Mouse (Mus musculus): Measurements from ENCODE around the gene Flna. TPM values are rescaled to one million over a fixed set of nuclear protein-coding genes. Genes with fewer than 3 reads are reported as not detected.

Gene Flna
- total RNA-seq (2022), result 10 to 100 TPM; 48.4 to 70.4 (median 61.4) TPM

DNA sequence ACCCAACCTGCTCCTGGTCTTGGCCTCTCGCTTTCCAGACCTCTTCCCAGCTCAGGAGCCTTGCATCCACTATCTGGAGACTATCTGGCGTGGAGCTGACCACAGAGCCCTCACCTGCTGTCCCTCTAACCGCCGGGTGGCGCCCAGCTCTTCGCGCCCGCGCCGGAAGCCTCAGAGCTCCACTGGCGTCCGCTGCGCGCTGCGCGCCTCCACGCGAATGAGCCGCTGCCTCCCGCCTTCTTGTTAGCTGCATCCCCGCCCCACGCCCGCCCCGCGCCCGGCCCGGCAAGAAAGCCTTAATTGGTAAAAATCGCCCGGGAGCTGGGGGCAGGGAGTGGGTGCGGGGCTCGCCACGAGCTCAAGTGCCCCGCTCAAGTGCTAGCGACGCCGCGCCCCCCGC lies at the start of gene Flna:
TSS of gene Flna (minus strand) at position 206 of the 400 bp plus-strand sequence.
- peak; percentile 36 to 54 for DNase-seq (ENCODE audit: low spot score in 2 of 2)

DNA sequence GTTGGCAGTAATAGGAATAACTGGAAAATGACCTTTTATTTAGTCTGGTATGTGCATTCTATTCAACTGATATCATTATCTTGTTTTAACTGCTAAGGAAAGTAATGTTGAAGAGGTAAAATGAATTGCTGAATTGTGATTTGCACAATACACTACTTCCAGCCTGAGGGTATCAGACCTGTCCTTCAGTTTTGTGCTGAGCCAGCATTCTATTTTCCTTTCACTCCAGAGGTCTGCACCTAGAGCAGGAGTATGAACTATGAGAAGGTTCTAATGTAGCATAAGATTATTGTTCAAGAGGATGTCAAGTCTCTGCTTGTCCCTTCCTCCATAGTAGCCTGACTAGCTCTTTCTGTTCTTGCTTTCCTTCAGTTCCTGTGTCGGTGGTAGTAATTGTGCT lies 48.7 kb upstream of the Flna start:
- no peak for DNase-seq (ENCODE audit: low spot score in 2 of 2)

DNA sequence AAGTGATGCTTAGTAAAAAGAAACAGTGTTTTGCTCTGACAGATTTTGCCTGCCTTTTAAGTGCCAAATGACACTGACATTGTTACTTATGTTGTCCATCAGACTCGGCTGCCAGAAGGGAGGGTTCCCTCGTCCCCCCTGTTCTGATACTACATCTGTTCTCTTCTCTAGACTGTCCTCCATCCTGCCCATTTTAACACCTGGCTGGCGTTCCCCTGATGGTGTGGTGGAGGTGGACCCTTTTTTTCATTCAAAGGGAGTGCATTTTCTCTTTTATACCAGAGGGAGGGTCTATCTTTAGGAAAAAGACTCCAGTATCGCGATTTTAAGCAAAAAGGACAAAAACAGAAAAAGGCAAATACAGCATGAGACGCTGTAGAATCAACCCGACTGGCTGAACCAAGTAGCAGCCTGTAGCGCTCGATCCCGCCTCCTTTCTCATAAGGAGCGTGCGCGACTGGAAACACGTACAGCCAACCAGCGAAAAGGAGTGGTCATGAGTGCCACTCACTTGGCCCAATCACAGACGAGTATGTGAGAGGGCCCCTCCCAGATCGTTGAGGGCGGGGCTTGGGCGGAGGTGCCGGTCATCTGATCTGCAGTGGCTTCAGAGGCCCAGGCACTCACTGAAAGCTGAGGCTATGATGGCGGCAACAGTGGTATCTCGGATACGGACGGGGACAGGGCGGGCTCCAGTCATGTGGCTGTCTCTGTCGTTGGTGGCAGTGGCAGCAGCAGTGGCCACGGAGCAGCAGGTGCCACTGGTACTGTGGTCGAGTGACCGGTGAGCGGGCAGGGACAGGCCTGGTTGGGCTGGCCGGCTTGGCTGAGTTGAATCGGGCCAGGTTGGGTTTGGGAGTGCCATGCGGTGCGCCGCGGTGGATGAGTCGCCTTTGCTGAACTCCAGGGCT lies 47.2 kb upstream of the Flna start, which contains the start of gene Atp6ap1:
TSS of gene Atp6ap1 (plus strand) at position 560 of the 911 bp plus-strand sequence.
- DNase-seq (ENCODE audit: low spot score in 2 of 2), result peak; percentile 88 to 94

DNA sequence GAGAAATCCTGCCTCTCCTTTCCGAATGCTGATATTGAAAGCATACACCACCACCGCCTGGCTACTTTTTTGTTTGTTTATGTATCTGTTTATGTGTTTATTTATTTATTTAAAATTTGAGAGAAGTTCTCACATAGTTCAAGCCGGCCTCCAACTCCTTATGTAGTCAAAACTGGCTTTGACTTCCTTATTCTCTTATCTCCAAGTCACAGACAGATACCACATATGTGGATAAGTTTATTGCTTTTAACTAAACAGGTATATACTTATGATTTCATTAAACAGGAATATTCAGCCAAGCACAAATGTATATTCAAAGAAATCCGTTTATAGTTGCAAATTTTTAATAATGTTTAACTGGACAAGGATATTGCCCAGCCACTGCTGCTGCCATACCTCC lies 43.8 kb upstream of the Flna start:
- no peak for DNase-seq (ENCODE audit: low spot score in 2 of 2)

DNA sequence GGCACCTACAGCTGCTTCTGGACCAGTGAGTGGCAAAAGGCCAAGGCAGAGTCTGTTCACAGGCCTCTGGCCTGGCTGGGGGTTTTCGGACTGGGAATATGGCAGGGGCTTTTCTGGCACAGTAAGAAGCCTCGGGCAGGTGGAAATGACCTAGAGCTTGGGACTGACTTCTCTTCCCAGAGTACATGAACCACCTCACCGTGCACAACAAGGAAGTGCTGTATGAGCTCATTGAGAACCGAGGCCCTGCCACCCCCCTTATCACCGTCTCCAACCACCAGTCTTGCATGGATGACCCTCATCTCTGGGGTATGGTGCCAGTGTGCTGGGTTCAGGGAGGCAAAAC lies 33.4 kb upstream of the Flna start:
- no peak for DNase-seq (ENCODE audit: low spot score in 2 of 2)

DNA sequence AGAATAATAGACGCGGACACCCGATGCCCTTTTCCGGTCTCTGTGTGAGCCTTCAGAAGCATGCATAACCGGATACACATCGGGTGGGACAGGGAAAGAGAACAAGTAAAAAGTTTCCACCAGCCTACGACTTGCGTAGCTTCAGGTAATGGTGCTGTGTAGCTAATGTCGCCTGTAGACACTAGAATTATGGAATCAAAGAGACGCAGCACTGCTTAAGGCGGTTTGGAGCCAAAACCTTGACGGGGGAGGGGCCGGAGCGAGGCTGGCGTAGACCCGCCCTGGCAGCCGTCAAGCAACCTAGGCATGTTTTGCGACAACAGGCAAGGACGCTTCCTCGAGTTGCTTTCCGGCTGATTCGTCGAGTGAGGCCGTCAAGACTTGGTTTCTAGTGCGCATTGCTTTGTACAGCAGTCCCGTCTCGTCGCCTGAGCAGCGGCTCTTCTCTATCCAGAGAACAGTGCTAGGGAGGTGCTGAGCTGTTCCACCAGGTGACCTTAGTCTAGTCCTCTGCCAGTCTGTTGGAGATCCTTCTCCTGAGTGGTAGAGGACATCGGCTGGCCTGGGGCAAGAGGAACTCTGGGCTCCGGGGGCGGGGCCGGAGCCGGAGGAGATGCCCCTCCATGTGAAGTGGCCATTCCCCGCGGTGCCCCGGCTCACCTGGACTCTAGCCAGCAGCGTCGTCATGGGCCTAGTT lies 32.9 kb upstream of the Flna start:
- DNase-seq (ENCODE audit: low spot score in 2 of 2), result peak; percentile 72 to 83

DNA sequence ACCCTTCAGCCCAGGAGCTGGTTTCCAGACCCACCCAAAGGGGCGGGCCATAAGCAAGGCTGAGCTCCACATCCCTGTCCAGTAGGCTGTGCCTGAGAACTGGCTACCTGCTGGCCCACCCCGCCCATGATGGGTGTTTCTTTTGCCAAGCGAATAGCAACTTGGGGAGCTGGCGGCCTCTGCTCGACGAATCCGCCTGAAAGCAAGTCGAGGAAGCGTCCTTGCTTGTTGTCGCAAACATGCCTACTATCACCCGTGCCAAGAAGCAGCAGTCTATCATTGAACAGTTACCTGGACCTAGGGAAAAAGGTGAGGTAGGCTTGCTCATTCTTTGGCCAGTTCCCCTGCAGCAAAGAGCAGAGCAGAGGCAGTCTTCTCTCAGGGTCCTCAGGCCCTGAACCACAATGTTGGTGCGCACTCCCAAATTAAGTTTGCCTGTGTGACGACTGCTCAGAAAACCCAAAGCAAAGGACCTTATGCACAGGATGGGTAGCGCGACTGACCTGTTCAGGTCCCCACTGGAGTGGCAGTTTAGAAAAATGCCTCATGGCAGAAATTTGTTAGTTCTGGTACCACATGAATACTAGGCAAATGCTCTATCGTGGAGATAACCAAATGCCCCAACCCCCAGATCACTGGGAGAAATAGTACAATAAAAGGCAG lies 32.2 kb upstream of the Flna start, which contains the start of the genes Taz and Dnase1l1:
TSS of gene Taz (plus strand) at position 181 of the 663 bp plus-strand sequence.
TSS of gene Dnase1l1 (minus strand) at position 606 of the 663 bp plus-strand sequence.
- peak in 1 of 2 experiments; percentile 75 for DNase-seq (ENCODE audit: low spot score in 2 of 2)

DNA sequence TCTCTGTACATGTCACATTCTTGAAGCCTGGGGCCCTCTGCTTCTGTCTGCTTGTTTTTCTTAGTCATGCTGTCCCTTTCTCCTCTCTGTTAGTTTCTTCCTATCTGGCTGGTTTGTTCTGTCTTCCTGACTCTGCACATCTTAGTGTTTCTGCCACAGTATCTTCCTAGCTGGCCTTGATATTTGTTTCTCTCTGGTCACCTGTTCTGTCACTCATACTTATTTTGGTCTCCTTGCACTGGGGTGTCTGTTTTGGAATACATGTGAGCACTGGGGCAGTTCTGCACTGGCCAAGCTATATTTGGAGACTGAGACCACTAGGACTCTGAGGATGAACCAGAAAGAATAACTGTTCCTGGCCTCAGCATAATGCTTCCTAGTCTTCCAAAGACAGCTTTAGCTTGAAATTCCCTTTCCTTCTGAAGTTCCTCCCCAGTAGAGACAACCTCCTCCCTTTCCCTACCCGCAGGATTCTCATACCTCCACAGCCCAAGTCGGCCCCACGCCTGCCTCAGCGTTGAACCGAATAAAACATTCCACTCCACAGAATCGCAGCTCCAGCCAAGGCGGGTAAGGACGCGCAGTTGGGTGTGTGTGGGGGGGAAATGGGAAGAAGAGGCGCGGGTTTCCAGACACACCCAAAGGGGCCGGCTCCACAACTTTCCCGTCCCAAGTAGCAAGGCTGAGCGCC lies 31.6 kb upstream of the Flna start:
- no peak for DNase-seq (ENCODE audit: low spot score in 2 of 2)

DNA sequence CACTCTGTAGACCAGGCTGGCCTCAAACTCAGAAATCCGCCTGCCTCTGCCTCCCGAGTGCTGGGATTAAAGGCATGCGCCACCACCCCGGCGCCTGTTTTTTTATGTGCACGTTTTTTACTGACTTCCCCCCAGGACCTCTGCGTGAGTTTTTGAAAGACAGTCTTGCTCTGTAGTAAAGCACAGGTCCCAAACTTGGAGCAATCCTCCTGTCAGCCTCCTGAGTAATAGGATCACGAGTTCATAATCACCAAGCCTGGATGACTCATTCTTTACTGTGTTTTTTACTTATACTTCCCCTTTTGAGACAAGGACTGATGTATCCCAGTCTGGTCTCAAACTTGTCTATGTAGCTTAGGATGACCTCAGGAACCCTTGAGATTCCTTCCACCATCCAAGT lies 28.3 kb upstream of the Flna start:
- no peak for DNase-seq (ENCODE audit: low spot score in 2 of 2)

DNA sequence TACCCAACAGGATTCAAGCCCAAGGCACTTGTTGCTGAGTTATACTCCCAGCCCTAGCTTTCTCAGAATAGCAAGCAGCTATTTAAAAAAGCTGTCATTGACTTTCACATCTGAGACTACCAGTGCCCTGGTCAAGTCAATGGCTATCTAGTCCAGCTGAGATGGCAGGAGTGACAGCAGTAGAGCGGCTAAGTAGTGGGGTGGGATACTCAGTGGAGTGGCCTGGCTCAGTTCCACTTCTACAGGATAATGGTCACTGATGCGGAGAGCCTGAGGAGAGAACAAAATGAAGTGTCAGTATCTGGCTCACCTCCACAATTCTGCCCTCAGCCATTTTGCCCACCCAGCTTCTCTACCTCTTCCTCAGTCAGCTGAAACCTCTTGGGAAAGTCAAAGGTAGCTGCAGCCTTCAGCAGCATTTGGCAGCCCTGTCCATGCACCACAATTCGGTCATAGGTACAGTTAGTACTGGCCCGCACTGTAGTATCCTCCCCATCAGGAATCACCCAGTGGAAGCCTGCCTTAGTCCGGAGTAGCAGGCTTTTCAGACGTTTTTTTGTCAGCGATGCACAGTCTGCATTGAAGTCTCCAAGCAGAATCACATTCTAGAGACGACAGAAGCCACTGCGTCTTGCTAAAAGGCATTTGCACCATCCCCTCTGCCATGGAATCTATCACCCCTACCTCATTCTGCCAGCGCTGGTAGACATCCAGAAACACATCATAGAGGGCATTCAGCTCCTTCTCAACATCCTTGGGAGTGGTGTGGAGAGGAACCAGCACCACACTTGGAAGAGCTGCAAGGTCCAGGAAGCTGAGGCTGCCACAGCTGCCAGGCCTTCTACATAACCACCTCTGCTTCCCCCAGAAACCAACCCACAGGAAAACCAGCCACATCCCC lies 24.1 kb upstream of the Flna start:
- DNase-seq (ENCODE audit: low spot score in 2 of 2), result no peak

DNA sequence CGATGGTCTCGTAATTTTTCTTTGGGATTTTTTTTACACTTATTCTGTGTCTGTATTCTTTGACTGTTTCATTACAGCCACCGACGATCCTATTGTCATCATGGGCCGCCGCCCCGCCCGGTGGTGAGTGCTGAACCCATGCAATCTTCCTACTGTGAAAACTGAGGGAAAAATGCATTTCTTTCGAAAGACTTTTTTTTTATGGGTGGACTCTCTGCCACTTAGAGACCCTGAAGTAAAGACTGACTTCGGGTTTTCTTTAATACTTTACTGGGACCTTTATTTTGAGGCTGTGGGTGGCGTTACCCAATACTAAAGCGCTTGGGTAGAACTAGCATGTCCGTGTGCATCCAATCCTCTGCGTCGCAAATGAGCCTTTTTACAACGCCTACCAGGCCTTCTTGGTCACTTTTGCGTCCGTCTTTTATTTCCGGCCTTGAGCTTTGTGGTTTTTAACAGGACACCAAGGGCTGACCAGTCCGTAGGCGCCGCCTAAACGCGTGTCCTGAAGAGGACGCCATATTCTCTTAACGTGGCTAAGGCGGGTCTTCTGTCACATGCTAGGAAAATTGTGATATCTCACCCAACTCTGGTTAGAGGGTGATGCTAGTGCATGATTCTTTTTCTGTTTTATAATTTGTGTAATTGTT lies 21.4 kb upstream of the Flna start:
- DNase-seq (ENCODE audit: low spot score in 2 of 2), result peak in 1 of 2 experiments; percentile 12

DNA sequence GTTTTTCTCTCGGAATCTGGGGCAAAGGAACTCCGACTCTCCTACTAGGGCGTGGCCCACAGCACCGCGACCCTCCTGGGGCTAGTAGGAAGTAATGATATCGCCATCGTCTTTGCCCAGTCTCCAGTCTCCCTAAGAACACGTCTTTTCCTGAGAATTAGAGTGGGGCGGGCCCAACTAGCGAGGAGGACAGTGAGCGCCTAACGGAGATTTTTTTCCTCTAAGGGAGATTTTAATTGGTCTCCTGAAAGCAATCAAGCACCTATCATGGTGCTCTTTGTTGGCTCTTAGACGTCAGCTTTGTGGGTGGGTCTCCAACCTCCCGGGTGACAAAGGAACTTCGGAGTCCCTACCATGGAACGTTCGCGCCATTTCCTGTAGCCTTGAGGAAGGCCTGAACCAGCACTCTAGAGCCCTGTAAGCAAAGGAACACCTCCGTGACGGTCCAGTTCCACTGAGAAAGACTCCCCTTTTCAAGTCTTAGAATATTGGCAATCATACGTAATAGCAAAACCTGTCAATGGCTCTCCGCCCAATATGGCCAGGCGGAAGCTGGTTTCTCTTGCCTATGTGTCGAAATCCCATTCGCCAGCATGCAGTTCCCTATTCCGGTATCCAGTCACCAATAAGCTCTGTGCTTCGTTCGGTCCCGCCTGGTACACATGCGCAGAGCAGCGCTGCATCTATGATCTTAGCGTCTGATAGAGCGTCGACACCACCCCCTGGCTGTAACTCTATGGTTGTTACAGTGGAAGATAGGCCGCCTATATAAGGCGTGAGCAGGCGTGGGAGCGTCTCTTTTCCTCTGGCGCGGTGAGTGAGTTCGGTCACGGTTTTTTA lies 20.7 kb upstream of the Flna start, which contains the start of gene Rpl10:
TSS of gene Rpl10 (plus strand) at position 751 of the 840 bp plus-strand sequence.
- peak; percentile 68 to 95 for DNase-seq (ENCODE audit: low spot score in 2 of 2)

DNA sequence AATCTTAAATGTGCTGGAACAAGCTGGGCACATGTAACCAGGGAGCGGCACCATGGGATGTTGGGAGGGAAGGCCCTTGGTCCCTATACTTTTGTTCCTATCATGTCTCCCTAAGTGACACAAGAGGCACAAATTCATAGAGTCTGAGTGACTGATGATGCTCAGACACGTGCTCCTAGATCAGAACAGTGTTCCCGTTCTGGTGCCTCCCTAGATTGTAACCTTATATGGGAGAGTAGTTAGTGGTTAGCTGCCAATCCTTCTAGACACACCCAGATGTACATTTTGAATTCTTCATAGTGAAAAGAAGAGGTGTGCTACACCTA lies 20.1 kb upstream of the Flna start:
- DNase-seq (ENCODE audit: low spot score in 2 of 2), result no peak

DNA sequence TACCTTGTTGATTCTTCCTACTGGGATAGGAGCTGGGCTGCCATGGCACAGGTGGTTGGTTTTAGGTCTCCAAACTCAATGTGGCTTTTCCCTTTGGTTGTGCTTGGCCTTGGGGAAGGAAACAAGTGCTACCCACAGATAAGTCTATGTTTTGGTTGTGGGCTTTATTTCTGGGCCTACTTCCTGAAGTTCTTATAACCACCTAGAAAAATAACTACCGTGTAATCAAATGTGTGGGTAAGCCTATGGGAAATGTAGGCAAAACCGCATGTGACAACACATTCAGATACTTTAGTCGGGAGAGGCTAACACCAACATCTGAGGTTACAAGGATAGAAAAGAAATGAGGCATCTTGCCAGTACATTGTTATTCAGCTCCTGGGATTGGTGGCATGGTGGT lies 8.1 kb upstream of the Flna start:
- DNase-seq (ENCODE audit: low spot score in 2 of 2), result no peak

DNA sequence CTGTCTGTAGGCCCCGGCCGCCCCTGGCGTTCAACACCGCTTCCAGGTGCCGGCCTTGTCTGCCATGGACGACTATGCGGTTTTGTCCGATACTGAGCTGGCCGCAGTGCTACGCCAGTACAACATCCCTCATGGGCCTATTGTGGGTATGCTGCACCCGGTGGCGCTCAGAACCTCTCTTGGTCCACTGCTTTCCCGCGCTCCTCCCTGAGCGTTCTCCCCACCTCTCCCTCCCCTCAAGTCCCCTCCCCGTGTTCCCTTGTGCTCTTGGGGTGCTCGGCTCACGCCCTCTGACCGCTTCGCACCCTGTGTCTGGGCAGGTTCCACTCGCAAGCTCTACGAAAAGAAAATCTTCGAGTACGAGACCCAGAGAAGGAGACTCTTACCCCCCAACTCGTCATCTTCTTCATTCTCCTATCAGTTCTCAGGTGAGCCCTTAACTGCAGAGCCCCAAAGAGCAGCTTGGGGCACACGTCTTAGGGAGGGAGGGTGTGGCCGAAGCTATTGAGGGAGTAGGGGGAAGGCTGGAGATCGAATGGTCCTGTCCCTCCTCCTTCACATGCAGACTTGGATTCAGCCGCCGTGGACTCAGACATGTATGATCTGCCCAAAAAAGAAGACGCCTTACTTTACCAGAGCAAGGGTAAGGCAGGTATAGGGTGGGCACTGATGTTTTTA lies 5.4 kb upstream of the Flna start:
- DNase-seq (ENCODE audit: low spot score in 2 of 2), result no peak

DNA sequence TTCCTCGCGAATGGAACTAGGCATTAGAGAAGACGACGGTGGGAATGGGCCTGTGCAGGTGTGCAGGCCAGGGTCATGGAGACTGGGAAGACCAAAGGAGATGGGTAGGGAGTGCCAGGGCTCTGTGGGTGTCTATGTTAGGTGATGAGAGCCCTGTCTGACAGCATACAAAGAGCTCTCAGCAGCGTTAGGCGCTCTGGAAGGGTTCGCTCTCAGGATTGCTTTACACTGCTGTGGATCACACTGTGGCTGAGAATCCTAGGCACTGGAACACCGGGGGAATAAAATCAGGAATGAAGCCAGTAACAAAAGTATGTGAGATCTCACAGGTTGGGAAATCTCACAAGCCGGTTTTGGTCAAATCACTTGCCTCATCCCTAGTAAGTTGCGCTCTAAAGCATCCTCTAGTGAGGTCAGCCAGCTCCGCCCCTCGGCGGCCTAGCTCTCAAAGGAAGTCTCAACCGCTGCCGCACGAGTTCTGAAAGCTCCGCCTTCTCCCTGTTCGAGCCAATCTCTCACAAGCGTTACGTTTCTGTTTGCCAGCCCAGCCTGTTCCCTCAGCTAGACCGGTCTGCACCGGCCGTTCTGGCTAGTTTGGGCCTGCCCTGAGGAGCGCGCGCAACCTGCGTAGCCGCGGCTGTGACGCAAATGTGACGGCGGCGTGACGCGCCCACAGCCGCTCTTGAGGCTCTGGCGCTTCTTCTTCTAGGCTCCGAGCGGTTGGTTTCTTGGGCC lies 4.7 kb upstream of the Flna start, which contains the start of gene Emd:
TSS of gene Emd (plus strand) at position 535 of the 735 bp plus-strand sequence.
- peak; percentile 66 to 92 for DNase-seq (ENCODE audit: low spot score in 2 of 2)

DNA sequence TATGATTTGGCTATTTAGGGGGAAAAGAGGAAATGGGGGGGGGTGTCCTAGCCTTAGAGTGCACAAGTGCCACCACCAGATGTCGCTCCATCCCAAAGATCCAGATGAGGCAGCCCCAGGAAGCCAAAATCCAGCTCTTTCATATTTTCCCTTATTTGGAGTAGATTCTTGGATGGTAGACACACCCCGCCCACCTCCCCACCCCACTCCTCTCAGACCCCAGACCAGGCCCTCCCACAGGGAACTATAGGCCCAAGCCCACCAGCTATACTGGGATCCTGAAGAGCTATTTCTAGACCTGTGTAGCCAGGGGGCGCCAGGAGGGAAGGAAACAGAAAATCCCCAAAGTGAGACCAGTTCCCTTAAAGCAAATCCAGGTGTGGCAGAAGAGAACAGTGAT lies 969 bp downstream of the Flna start:
- DNase-seq (ENCODE audit: low spot score in 2 of 2), result no peak
